Mouse (Mus musculus): ENCODE results near the gene Traf6.
"Not testable (repeated sequence)": the region's sequence is repeated elsewhere in the genome, so short reads cannot be mapped to it uniquely, and the experiment has no call there.

Gene Traf6

DNA sequence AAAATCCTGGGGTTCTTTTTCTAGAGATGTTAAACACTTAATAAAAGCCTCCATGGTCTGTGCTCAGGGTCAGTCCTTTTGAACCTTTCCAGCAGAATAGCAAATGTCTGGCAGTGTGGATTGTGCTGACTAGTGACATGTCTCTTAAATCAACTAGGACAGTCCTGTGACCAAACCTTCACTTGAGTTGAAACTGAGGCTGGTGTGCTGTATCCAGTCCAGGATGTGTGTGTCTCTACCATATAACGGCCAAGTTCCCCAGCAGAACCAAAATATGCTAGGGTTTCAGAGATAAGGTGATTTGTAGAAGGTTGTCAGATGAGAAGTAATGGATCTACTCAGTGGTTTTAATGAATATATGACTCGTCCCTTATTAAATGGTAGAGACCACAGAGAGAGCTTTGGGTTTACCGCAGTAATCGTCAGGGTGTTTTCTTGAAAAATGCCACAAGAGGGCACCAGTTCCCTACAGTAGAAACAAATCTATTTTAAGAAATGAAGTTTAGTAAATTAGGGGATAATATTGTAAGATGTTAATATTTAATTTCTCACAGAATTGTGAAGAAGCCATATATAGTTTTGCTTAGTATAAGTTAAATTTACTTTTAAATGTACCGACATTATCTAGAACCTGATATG, 15.5 kb downstream of the Traf6 start:
- DNase-seq (ENCODE audit: extremely low read depth, low read depth, low spot score) = no peak

DNA sequence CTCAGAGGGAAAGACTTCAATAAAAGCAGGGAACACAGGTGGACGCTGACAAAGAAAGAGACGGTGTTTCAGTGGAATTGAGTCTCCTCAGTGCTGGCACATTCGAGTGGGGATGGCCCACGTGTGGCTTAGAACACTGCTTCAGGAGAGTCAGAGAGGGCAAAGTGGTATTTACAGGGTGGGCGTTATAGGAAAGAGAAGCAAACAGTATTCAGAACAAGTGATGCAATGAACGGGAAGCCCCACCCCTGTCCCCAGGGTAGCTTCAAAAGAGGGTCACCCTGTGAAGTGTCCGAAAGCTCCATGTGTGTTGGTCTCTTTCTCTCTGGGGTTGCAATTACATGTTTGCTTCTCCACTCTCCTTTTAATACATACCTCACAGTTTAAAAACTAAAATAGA, 17.4 kb downstream of the Traf6 start:
- no peak for DNase-seq (ENCODE audit: extremely low read depth, low read depth, low spot score)

- DNase-seq (ENCODE audit: extremely low read depth, low read depth, low spot score) = no peak
Measured at GRCm38 (mm10) chr2:101699284-101699683, 21.1 kb downstream of the Traf6 start.

- no peak for DNase-seq (ENCODE audit: extremely low read depth, low read depth, low spot score)
Measured at GRCm38 (mm10) chr2:101705941-101706485, 27.8 kb downstream of the Traf6 start.

DNA sequence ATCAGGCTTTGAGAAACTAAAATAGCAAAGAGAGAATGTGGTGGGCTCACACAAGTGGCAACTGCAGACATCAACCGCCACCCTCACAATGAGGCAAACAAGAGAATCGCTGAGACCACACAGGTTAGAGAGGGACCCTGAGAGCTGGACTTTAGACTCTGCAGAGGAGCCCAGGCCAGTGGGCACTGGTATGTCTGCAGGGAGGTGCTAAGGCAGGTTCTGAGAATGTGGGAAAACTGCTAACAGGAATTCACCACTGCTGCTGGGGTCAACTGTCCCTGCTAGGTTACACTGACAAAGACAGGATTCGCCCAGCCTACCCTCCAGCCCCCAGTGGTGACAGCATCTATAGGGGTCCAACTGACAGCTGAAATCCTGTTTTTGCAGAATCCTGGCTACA, 33.4 kb downstream of the Traf6 start:
- no peak for DNase-seq (ENCODE audit: extremely low read depth, low read depth, low spot score)

- no peak for DNase-seq (ENCODE audit: extremely low read depth, low read depth, low spot score)
Measured at GRCm38 (mm10) chr2:101715650-101716323, 37.6 kb downstream of the Traf6 start.

- DNase-seq (ENCODE audit: extremely low read depth, low read depth, low spot score) = no peak
Measured at GRCm38 (mm10) chr2:101717162-101717561, 38.9 kb downstream of the Traf6 start.

DNA sequence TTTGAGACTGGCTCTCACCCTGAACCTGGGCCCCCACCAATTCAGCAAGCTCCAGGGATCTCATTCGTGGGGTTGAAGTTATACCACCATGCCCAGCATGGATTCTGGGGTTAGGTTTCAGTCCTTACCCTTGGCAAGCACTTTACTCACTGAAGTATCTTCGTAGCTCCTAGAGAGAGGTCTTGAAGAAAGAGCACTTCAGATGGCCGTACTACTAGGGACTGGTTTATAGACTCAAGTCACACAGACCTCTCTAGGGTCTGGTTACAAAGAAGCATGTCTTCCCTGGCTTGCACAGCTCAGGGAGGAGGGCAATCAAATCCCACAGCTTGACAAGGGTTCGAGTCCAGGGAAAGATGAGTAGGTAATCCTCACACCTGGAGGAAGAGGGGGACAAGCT, 43.6 kb downstream of the Traf6 start:
- DNase-seq (ENCODE audit: extremely low read depth, low read depth, low spot score) = no peak

DNA sequence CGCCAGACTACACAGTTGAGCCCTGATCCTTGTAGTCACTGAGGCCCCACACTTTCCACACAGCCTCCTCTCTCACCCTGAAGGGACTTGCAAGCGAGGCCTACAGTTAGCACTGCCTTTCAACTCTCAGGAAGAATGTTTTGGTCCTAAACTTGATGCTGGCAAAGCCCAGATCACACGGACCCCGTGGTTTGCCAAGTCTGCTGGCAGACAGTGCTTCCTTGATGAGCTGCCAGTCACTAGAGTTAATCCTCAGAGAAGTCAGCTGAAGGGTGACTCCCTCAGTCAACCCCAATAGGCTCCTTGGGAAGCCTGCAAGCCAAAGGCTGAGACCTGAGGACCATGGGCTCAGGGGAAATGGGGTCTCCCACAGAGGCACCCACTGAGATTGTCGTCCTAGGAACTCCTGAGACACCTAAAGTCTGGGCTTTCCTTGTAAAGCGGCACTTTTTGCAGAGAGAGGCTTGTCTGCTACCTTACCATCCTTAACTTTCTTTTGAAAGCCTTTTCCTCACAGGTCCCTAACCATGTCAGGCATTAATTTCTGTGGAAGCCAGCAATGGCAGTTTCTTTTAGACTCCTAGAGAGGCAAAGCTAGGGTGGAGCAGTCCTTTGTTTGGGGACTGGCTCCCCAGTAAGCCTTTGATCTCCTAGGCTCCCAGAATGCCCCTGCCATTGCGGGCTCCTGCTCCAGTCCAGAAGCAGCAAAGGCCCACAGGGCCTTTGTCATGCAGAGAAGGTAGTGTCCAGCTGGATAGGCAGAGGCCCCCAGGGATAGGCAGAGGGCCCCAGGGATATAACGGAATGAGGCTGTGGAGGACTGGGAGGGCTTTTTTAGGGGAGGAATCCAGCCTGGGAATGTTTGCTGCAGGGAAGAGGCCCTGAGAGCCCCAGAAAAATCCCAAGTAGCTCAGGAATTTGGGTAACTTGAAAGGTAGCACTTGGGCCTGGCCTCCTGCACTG, 44.4 kb downstream of the Traf6 start:
- DNase-seq (ENCODE audit: extremely low read depth, low read depth, low spot score) = no peak

DNA sequence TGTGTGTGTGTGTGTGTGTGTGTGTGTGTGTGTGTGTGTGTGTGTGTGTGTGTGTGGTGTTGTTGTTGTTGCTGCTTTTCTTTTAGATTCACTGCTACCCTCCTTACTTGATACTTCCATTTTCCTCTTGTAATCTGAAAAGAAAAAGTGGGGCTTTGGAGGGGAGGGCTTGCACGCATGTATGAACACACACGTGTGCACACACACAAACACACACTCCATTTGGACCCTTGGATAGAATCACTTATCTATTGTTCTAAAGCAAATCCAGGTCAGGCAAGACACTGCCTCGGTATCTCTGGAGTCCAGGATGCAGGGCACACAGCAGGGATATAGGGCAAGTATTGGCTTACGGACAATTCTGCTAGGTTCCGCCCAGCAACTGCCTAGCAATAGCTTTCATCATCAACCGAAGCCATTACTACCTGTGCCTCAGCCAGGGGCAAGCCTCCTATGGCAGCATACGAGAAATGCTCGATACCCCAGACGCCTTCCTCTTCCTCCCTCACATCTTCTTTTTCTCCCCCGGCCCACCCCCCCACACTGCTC, 45.2 kb downstream of the Traf6 start:
- no peak for DNase-seq (ENCODE audit: extremely low read depth, low read depth, low spot score)

DNA sequence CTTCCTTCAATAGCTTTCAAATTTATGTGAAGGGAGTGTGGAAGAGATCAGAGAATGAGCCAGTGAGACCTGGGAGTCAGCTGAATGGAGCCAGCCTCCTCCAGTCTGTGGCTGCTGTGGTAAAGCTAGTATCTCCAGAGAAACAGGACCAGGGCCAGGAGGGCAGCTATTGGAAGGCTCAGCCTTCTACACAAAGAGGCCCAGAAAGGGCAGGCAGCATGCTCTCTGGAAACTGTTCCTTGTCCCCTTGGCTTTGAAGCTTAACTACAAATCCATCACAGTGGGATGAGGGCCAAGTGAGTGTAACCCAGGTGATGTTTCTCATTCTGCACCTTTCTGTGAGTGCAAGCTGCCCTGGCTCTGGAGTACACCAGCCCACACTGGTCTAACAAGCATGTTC, 49.6 kb downstream of the Traf6 start:
- DNase-seq (ENCODE audit: extremely low read depth, low read depth, low spot score) = no peak

GRCm38 (mm10) chr2:101729472-101729871, 51.2 kb downstream of the Traf6 start:
- no peak for DNase-seq (ENCODE audit: extremely low read depth, low read depth, low spot score)

- DNase-seq (ENCODE audit: extremely low read depth, low read depth, low spot score) = no peak
Measured at GRCm38 (mm10) chr2:101730972-101731371, 52.7 kb downstream of the Traf6 start.

- DNase-seq (ENCODE audit: extremely low read depth, low read depth, low spot score) = no peak
Measured at GRCm38 (mm10) chr2:101732777-101733210, 54.6 kb downstream of the Traf6 start.

GRCm38 (mm10) chr2:101733564-101733963, 55.3 kb downstream of the Traf6 start:
- no peak for DNase-seq (ENCODE audit: extremely low read depth, low read depth, low spot score)

- DNase-seq (ENCODE audit: extremely low read depth, low read depth, low spot score) = no peak
Measured at GRCm38 (mm10) chr2:101739914-101740313, 61.7 kb downstream of the Traf6 start.

DNA sequence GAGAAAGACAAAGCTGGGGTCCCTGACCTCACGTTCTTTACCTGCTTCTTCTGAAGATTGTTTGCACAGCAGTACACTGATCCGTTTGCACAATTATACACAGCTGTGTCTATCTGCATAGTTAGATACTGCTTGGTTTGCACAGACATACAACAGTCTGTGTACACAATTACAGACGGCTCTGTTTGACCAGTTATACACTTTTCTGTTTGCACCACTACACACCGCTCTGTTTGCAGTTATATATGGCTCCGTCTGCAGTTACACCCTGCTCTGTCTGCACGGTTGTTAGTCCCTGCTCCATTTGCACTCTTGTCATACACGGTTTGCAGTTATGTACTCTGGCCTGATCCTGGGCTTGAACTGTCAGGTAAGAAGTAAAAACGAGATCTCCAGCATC, 63.4 kb downstream of the Traf6 start:
- no peak for DNase-seq (ENCODE audit: extremely low read depth, low read depth, low spot score)

- DNase-seq (ENCODE audit: extremely low read depth, low read depth, low spot score) = no peak
Measured at GRCm38 (mm10) chr2:101742072-101742860, 64.0 kb downstream of the Traf6 start.

- DNase-seq (ENCODE audit: extremely low read depth, low read depth, low spot score) = not testable (repeated sequence)
Measured at GRCm38 (mm10) chr2:101745656-101746055, 67.4 kb downstream of the Traf6 start.

DNA sequence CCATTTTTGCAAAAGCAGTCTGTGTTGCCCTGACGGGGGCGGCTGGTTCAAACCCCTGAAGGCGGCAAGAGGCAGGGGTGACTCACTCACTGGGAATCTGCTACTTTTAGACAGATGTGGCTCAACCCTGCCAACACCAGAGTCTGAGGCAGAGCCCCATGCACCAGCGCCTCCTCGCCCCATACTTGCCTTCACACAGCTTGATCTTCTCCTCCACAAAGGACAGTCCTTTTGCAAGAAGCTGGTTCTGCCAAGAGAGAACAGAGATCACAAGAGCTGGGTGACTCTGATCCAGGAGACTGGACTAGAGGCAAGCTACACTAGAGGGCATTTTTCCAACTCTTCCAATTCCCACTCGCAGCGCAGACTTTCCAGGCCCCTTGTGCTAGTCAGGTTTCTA, 68.3 kb downstream of the Traf6 start:
- no peak for DNase-seq (ENCODE audit: extremely low read depth, low read depth, low spot score)
